Comparison of ENCODE assay signal across 22 mouse cellular contexts in genomic region chr16:23320025-23320424, GRCm38 (mm10).
DNase-seq lines count a peak whose midpoint lies in the region; ATAC-seq and TF ChIP-seq lines count a peak whose summit lies in the region.
"Had no signal": no experiment of that assay in that cellular context is flagged by ENCODE, and none has a peak within 500 bp of the region (broad histone marks: within the 10 kb centered on the region; RNA-seq: fewer than 3 reads in every experiment).

No protein-coding gene starts in this region.

- peaks cover 11% of the 10 kb centered on the region; the same call in 1 of the 2 replicates for H3K36me3 ChIP-seq in liver, postnatal 0 days (replicated peaks; ENCODE audit: insufficient read depth, low read length)
- peaks cover 10% of the 10 kb centered on the region; the same call in 1 of the 2 replicates for H3K36me3 ChIP-seq in liver, embryonic 12.5 days
- peaks cover 26% of the 10 kb centered on the region for H3K36me3 ChIP-seq in hindbrain, embryonic 14.5 days (replicated peaks; ENCODE audit: control insufficient read depth, insufficient read depth)
- H3K36me3 ChIP-seq: G1E had no signal

- CTCF ChIA-PET in Patski (lab: Charles Lee): interaction anchor here (1.0 to 1.8 kb wide), 2 partner anchors 11 to 13 kb away, joined by 4 to 5 read pairs; no protein-coding TSS in a partner anchor

- H3K4me3 ChIP-seq in liver, postnatal 0 days (ENCODE audit: low read depth, low read length): no peak overlapping the region
- no peak overlapping the region for H3K4me3 ChIP-seq in liver, embryonic 12.5 days
- H3K4me3 ChIP-seq in hindbrain, embryonic 14.5 days (replicated peaks; ENCODE audit: low read length): no peak overlapping the region
- H3K4me3 ChIP-seq: embryonic facial prominence, embryonic 13.5 days; forebrain, embryonic 13.5 days; heart, embryonic 13.5 days had no signal

- H3K9ac ChIP-seq in liver, postnatal 0 days (replicated peaks): no peak overlapping the region
- H3K9ac ChIP-seq in liver, embryonic 12.5 days: no peak overlapping the region
- no peak overlapping the region for H3K9ac ChIP-seq in hindbrain, embryonic 14.5 days
- H3K9ac ChIP-seq: embryonic facial prominence, embryonic 13.5 days; forebrain, embryonic 13.5 days; heart, embryonic 13.5 days had no signal

- H3K4me2 ChIP-seq in liver, postnatal 0 days (ENCODE audit: low read depth, low read length): peak overlapping the region; percentile 24; the same call in 1 of the 2 replicates
- no peak overlapping the region for H3K4me2 ChIP-seq in liver, embryonic 12.5 days
- no peak overlapping the region for H3K4me2 ChIP-seq in hindbrain, embryonic 14.5 days (replicated peaks)
- H3K4me2 ChIP-seq: embryonic facial prominence, embryonic 13.5 days; forebrain, embryonic 13.5 days; heart, embryonic 13.5 days had no signal

- 67% methylated on average over 3 of the region's 3 CpGs for WGBS in liver, postnatal 0 days (ENCODE audit: insufficient replicate concordance)
- WGBS in liver, embryonic 12.5 days (ENCODE audit: insufficient replicate concordance): 61% methylated on average over 3 of the region's 3 CpGs
- 84% methylated on average over 3 of the region's 3 CpGs for whole genome bisulfite sequencing in hindbrain, embryonic 14.5 days

- TF ChIP-seq CTCF in liver, postnatal 0 days (IDR thresholded peaks at IDR 0.05; ENCODE audit: low read depth): no peak
- no peak for TF ChIP-seq CTCF in Patski (IDR thresholded peaks at IDR 0.05)

- in situ Hi-C loops in Patski (cut with MboI; ENCODE audit: low pct_unique_long_range_greater_than_20kb): loop anchor here (5.0 kb wide), 1 partner anchor 93 kb away; no protein-coding TSS in a partner anchor

- intact Hi-C loops in gastrocnemius, postnatal 14 days (cut with DNase I; ENCODE audit: low total_unique reads): no loop called here

- TF ChIP-seq EP300 in liver, postnatal 0 days (IDR thresholded peaks at IDR 0.05; ENCODE audit: low read depth): no peak

- H3K27ac ChIP-seq in liver, postnatal 0 days (ENCODE audit: low read depth): peak overlapping the region; percentile 31; the same call in 1 of the 2 replicates
- no peak overlapping the region for H3K27ac ChIP-seq in liver, embryonic 12.5 days
- no peak overlapping the region for H3K27ac ChIP-seq in hindbrain, embryonic 14.5 days
- H3K27ac ChIP-seq: embryonic facial prominence, embryonic 13.5 days; forebrain, embryonic 13.5 days; heart, embryonic 13.5 days; hindbrain, postnatal 0 days had no signal

- H3K4me1 ChIP-seq in liver, postnatal 0 days (ENCODE audit: insufficient read depth): peaks cover 27% of the 10 kb centered on the region
- H3K4me1 ChIP-seq in liver, embryonic 12.5 days: peaks cover 3% of the 10 kb centered on the region; the same call in 1 of the 2 replicates
- peaks cover under 1% of the 10 kb centered on the region; the same call in 1 of the 2 replicates for H3K4me1 ChIP-seq in hindbrain, embryonic 14.5 days (replicated peaks; ENCODE audit: control insufficient read depth, insufficient read depth, low read length)

- POLR2A ChIA-PET in Patski (lab: Charles Lee): no interaction called here

- DNase-seq in frontal cortex, postnatal 25 days (ENCODE audit: low spot score in 2 of 2): no peak
- DNase-seq in liver, postnatal 0 days: no peak
- no peak for DNase-seq in Patski (ENCODE audit: low read depth, low spot score)
- no peak for DNase-seq in hindbrain, embryonic 14.5 days (ENCODE audit: low spot score)
- no peak for DNase-seq in gastrocnemius, postnatal 14 days
- DNase-seq: adrenal gland, postnatal 14 days; B cell, adult 2 months; cerebellum, adult 18-20 months; cerebellum, adult 9-11 months; cerebellum, postnatal 36 days; gastrocnemius, postnatal 10 days; heart, postnatal 36 days; kidney, adult 11 months; kidney, adult 9 months had no signal

- no peaks in the 10 kb centered on the region for H3K9me3 ChIP-seq in liver, postnatal 0 days (ENCODE audit: low read length)
- no peaks in the 10 kb centered on the region for H3K9me3 ChIP-seq in liver, embryonic 12.5 days (replicated peaks)
- no peaks in the 10 kb centered on the region for H3K9me3 ChIP-seq in hindbrain, embryonic 14.5 days (ENCODE audit: control insufficient read depth, low read length)
- H3K9me3 ChIP-seq: embryonic facial prominence, embryonic 13.5 days; forebrain, embryonic 13.5 days; G1E; heart, embryonic 13.5 days had no signal

- H3K27me3 ChIP-seq in liver, postnatal 0 days (ENCODE audit: insufficient read depth, low read length): no peaks in the 10 kb centered on the region
- no peaks in the 10 kb centered on the region for H3K27me3 ChIP-seq in liver, embryonic 12.5 days (replicated peaks)
- H3K27me3 ChIP-seq in Patski: no peaks in the 10 kb centered on the region
- no peaks in the 10 kb centered on the region for H3K27me3 ChIP-seq in hindbrain, embryonic 14.5 days (ENCODE audit: control insufficient read depth, insufficient read depth, low read length)
- H3K27me3 ChIP-seq: embryonic facial prominence, embryonic 13.5 days; forebrain, embryonic 13.5 days; heart, embryonic 13.5 days had no signal

- 0 out of 2 replicates have a peak, but pooled peaks have one; percentile 9 for ATAC-seq in frontal cortex, adult (ENCODE audit: low TSS enrichment)
- no peak for ATAC-seq in liver, postnatal 0 days
- ATAC-seq in liver, embryonic 12.5 days: no peak
- ATAC-seq in Patski: peak; percentile 85
- ATAC-seq in hindbrain, embryonic 14.5 days (ENCODE audit: low FRiP score): no peak
- ATAC-seq: CD4-positive, CD25-positive, alpha-beta regulatory T cell, adult 4 months; forebrain, embryonic 13.5 days; hindbrain, postnatal 0 days had no signal

Comparison
In these comparisons a context has a peak if more than half of its experiments do, and no peak if none do; other contexts are left out.
1. ATAC-seq: peak in frontal cortex, adult (single experiment) and Patski (single experiment); none in liver, postnatal 0 days (single experiment), liver, embryonic 12.5 days (single experiment) and hindbrain, embryonic 14.5 days (single experiment).